Mouse (Mus musculus) left cerebral cortex, postnatal 14 days (tissue): Measurements from ENCODE around the gene Gm14327. TPM values are rescaled to one million over a fixed set of nuclear protein-coding genes. Genes with fewer than 3 reads are reported as not detected.
"Not testable (repeated sequence)": the region's sequence is repeated elsewhere in the genome, so short reads cannot be mapped to it uniquely, and the experiment has no call there.

ENCODE experiments used
- DNase-seq, 2 experiments: peaks; one replicate each; pipeline ENCODE4 v3.0.0; 2021 to 2022; ENCODE audit warnings: low spot score in 2 of 2, mixed read lengths in 1 of 2
- intact Hi-C: fragments of 180-260 bp; cut with DNase I; formaldehyde crosslinking; loops from one replicate; pipeline ENCODE4 v1.15.1; 2025
- long read RNA-seq, 2 experiments: library from polyadenylated mRNA; stranded (forward); transcript quantifications; one replicate each; pipeline ENCODE4 v2.0.0; 2021
- total RNA-seq, 2 experiments: library from RNA; stranded (reverse); gene quantifications; 2 replicates each; pipeline ENCODE4 v1.2.3; 2021

The Gm14327 gene
- 1 to 10 TPM; 3.6 to 6.6 TPM for total RNA-seq
- long read RNA-seq, experiment 1, partial matches to known transcripts = 0 of 2 reads
- long read RNA-seq, experiment 1, other reads (novel, unspliced or antisense) = 0 of 2 reads
- long read RNA-seq, experiment 2, partial matches to known transcripts = 0 of 1 reads
- long read RNA-seq, experiment 2, other reads (novel, unspliced or antisense) = 0 of 1 reads

- DNase-seq, intact Hi-C loops: not testable (repeated sequence)
These were observed at the start of gene Gm14327 for GRCm38 (mm10) chr2:177897046-177897578. TSS of gene Gm14327 (plus strand) at chr2:177897096.

DNA sequence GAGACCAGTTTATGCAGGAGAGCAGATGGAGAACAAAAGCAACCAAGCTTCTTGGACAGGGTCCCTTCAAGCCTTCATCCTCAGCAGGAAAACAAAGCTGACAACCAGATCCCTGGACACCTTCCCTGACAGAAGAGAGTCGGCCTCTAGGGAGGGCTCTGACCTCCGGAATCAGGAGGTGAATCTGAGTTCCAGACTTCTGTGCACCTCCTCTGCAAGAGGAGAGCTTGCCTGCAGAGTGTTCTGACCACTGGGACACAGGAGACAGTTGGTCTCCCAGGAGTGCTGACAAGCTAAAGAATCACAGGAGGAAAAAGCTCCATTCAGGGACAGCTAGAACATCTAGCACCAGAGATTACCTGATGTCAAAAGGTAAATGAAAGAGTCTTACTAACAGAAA lies 34.6 kb upstream of the Gm14327 start:
- DNase-seq, intact Hi-C loops: not testable (repeated sequence)

DNA sequence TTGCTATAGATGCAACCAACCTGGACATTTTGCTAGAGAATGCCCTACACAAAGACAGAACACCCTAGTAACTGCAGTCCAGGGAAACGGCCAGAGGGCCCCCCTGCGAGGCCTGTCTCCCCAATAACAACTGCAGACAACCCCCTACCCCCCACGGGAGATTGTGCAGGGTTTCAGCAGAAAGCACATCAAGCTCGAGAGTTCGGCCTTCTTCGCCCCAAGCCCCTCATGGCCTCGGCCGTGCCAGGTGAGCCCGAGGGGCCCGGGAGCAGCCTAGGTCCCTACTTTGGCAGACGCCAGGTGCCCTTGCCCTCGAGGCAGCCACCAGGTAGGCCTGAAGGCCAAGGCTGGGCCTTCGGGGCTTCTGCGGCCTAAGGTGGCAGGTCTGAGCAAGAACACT lies 9.2 kb upstream of the Gm14327 start:
- intact Hi-C loops = not testable (repeated sequence)

GRCm38 (mm10) chr2:177898171-177898570 lies 1.3 kb downstream of the Gm14327 start:
- DNase-seq, intact Hi-C loops: not testable (repeated sequence)

More for the DNA sequence above, 9.2 kb upstream of the Gm14327 start:
- not testable (repeated sequence) for DNase-seq

- intact Hi-C loops, DNase-seq: not testable (repeated sequence)
These were observed 6.4 kb downstream of the Gm14327 start for GRCm38 (mm10) chr2:177903276-177903675.

GRCm38 (mm10) chr2:177925563-177926103 lies 28.7 kb downstream of the Gm14327 start, which contains the start of gene Zfp972:
TSS of gene Zfp972 (minus strand) at chr2:177925613.
- intact Hi-C loops = not testable (repeated sequence)

More at GRCm38 (mm10) chr2:177925563-177926103, 28.7 kb downstream of the Gm14327 start, which contains the start of gene Zfp972:
- DNase-seq = not testable (repeated sequence)

Other genes starting within 250 kb of the Gm14327 start
- gene Gm14322, start 137.8 kb upstream of the Gm14327 start, total RNA-seq = 10 to 100 TPM; 23.9 to 25.4 TPM
- gene Gm14325, start 56.8 kb upstream of the Gm14327 start, total RNA-seq = 100 to 1,000 TPM; 132 to 134 TPM
- gene Zfp972, start 28.5 kb downstream of the Gm14327 start, total RNA-seq = under 1 TPM in 1 of 2 experiments, not detected in 1; 0.94 TPM
- 10 to 100 TPM; 49.9 to 51.2 TPM for gene Gm14326, start 60.2 kb downstream of the Gm14327 start, total RNA-seq
- gene Zfp971, start 126.2 kb downstream of the Gm14327 start, total RNA-seq = 10 to 100 TPM; 19.4 to 23.2 TPM
- gene Zfp931, start 181.4 kb downstream of the Gm14327 start, total RNA-seq = 10 to 100 TPM; 19.6 to 20.2 TPM
- gene Phactr3, start 221.9 kb downstream of the Gm14327 start, total RNA-seq = 100 to 1,000 TPM; 144 to 146 TPM